Mouse (Mus musculus) adrenal gland, postnatal 25 days (tissue): ENCODE data around the gene Mul1. TPM values are rescaled to one million over a fixed set of nuclear protein-coding genes. Genes with fewer than 3 reads are reported as not detected.

Experiments
- DNase-seq: peaks from one replicate; pipeline ENCODE4 v3.0.0; 2021; ENCODE audit warnings: mixed read lengths
- total RNA-seq: library from RNA; stranded (reverse); gene quantifications from 2 replicates; pipeline ENCODE4 v1.2.3, GENCODE M21; 2021

The Mul1 gene
- total RNA-seq, 1 experiment from 2014 or later, result 50.4 TPM

- no peak for DNase-seq
These were observed 5.6 kb downstream of the Mul1 start for GRCm38 (mm10) chr4:138440062-138440461.

DNA sequence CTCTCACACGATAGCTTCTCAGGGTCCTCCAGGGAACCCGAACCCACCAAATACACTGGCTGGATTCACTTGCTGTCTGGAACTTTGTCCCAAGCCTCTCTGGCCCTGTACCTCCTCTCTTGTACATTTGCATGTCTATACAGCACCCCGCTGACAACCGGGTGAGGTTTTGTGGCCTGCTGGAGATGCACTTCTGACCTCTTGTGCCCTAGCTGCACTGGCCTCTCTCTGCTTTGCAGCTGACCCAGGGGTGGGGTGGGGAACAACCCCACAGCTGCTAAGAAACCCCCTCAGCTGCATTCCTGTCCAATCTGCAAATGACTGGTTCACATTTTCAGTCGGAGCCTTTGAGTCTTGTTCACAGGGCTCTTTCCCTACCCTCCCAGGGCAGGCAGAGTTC, 10.5 kb downstream of the Mul1 start:
- DNase-seq, result no peak

- no peak for DNase-seq
These were observed 12.5 kb downstream of the Mul1 start for GRCm38 (mm10) chr4:138446981-138447380.

DNA sequence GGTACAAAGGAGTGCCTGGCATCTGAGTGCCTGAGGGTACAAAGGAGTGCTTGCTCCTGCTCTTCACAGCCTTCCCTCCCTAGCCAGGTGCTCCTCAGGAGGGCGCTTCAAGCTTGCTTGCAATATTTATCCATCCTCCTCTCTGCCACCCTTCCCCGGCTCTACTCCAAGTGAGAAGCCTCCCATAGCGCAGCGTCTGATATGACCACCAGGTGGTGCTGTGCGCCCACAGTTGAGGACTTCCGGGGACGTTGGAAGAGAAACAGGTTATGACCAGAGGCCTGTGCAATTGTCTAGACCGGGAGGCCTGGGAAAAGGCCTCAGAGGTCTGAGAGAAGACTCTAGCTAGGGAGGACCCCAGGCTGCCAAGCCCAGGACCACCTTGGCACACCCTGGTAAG, 12.9 kb downstream of the Mul1 start:
- DNase-seq, result peak; percentile 90

GRCm38 (mm10) chr4:138447827-138448602, 13.5 kb downstream of the Mul1 start:
- DNase-seq, result no peak

DNA sequence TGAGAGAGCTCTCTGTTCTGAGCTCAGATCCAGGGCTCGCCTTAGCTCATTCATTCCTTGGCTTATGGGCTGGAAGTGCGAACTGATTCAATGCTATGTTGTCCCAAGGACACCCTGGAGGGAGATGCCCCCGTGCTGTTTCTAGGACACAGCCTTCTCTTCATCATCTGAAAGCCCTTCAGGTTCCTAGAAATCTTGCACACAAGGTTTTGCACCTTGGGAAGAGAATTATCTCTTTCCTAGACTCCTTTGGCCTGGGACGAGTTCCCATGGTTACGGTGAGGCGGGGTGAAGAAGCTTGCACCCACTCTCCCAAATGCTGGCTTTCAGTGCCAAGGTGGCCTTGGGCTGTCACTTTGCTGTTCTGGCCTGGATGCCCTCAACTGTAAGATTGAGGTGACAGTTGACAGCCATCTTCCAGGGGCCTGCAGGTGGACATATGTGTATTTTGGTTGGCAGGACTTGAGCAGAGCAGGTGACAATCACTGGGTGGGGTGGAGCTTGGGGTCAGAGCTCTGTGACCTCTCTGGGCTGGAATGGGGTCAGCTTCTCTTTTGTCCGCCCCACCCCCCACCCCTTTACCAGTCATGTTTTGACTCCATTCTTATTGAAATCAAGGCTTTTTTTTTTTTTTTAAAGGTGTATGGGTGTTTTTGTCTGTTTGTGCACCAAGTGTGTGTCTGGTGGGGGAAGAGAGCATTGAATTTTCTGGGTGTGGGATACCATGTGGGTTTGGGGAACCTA, 14.6 kb downstream of the Mul1 start:
- no peak for DNase-seq

DNA sequence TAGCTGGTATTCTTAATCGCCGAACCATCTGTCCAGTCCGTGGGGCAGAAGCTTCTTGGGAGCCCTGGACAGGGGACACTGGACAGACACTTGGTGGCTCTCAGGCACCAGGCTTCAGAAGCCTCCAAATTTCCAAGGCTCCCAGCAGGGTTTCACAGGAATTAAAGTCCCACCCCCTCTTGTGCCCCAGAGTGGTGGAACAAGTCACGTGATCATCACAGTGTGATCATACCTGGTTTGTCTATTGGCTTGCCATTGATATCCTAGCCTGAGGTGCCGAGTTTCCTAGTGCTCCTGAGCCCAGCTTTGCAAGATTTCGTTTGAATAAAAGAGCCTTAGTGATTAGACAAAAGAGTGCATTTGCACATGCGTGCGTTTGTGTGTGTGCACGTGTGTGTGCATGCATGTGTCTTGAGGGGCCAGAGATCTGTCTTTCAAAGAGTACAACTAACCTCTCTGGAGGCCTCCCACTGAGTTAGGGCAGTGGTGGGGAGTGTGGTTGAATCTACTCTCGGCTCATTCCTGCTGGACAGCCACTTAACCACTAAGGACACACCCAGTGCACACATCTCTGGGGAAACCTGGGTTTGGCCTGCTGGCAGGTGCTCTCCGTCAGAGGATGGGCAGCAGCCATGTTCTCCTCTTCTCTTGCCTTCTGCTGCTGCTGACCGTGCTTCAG, 15.3 kb downstream of the Mul1 start:
- DNase-seq, result no peak

DNA sequence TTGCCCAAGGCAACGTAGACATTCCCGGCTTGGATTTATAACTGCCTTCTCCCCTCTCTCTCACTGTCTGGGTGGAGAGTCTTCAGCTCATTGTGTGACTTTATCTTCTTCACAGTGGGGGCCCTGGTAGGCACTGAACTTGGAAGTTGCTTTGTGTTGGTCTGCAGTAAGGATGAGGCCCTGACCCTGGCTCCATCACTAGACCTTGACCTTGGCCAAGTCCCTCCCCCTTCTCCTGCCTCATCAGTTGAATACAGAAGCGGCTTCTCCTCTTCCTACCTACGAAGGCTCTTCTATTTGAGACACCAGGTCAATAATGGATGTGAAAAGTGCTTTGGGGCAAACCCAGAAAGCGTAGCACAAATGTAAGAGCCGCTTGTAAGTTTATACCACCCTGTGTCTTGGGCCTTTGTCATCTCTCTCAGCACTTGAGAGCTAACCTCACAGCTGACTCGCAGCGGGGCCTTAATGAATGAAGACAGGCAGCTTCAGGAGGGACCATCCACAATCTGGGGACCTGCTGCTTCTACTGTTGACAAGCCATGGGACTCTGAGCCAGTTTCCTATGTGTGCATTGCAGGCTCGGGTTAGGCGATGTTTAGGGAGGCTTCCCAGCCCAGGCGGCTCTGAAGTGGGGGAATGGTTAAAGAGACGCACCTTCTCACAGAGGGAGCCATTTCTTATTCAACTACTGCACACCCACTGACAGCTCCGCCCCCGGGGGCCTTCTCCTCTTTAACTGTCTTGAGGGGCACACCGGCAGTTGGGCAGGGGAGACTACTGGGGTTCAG, 18.0 kb downstream of the Mul1 start:
- no peak for DNase-seq

DNA sequence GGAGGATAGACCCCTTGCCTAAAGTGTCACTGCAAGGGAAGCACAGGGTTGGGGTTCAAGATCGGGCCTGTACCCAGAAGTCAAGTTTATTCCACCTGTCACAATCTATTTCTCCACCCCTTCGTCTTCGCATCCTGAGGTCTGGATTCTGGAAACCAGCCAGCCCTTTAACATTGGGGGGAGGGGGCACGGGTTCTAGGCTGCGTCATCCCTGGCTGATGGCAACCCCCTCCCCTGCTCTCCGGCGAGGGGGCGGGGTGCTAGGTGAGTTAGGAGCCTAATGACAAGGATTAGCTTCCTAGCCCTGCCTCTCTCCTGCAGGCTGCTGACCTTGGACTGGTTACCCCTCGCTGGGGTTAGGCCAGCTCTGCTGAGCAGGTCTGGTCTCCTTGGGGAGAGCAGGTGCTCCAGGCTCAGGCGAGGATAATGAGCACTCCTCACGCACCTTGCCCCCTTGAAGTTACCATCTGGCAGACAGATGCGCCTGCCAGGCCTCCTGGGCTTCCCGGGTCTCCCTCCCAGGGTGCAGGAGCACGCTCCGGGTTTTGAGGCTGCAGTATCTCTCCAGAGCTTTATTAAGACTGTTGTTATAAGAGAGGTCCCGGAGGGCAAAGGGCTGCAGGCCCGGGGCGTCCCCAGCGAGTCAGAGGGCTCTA, 18.8 kb downstream of the Mul1 start:
- no peak for DNase-seq

- DNase-seq, result peak; percentile 89
These were observed 19.5 kb downstream of the Mul1 start, which contains the start of gene Camk2n1 for GRCm38 (mm10) chr4:138453753-138454570. TSS of gene Camk2n1 (plus strand) at chr4:138454314.

DNA sequence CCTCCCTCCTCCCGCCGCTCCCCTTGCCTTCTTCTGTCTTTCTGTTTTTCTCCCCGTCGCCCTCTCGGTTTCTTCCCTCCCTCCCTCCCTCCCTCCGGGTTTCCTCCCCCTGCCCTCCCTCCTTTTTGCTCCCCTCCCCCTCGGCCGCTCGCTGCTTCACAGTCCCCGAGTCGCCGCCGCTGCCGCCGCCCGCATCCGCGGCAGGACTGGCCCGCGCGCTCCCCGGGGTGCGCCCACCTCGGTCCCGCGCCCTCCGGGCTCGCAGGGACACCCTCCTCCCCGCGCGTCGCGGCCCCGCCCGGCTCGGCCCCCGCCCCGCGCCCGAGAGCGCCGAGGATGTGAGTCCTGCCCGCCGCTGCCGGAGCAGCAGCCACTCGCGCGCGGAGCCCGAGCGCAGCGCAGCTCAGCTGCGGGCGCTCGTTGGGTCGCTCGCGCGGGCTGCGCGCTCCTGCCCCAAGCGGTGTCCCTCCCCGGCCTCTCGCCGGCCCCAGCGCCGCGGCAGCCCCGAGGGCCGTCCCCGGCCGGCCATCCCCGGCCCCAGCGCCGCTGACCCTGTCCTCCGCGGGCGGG, 20.2 kb downstream of the Mul1 start:
- peak; percentile 76 for DNase-seq

GRCm38 (mm10) chr4:138455141-138455955, 20.9 kb downstream of the Mul1 start:
- DNase-seq, result peak; percentile 45

GRCm38 (mm10) chr4:138455956-138456341, 21.5 kb downstream of the Mul1 start:
- DNase-seq, result peak; percentile 35

- no peak for DNase-seq
These were observed 22.1 kb downstream of the Mul1 start for GRCm38 (mm10) chr4:138456536-138456935.

DNA sequence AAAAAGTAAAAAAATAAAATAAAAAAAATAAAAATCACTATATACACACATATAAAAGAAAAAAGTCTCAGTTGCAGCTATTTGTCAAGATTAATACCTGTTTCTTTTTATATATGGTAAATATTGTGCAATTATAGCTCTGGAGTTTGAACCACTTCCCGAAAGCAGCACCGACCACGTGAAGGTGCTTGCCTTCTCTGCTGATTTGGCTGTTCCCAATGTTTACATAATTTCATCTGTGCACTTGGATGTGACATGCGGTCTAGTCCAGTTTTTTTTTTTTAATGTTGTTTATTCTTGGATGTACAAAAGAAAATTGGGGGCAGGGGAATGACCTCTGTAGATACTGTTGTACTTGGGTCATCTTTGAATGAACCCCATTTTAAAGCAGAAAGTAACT, 22.6 kb downstream of the Mul1 start:
- no peak for DNase-seq

GRCm38 (mm10) chr4:138458171-138458570, 23.7 kb downstream of the Mul1 start:
- no peak for DNase-seq

DNA sequence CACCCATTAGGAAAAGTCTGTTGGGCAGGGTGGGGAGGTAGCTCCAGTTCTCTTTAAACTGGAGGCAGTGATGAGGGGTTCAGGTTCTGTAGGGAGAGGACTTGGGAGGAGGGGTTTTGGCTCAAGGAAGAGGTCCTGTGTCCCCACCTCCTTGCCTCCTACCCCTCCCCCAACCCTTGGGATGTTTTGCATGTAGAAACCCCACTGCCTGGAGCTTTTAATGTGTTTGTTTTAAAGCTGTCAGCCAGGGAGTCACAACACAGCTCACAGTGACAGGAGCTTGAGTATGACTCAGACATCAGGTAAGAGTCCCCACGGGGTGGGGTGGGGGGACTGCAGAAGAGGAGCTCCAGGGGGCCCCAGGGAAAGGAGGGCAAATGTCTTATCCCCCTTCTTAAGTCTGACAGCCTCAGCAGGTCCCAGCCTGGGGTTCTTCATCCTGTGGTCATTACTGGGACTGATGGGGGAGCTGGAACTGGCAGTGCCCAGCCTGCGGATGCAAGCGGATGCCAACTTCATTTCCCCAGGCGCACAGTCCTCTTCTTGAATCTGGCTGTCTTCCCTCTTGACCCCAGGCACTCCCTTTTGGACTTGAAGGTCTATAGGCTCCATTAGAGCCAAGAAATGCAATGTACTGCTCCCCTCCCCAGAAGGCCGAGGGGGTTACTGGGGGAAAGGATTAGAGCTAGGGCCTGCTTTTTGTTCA, 24.4 kb downstream of the Mul1 start:
- DNase-seq, result no peak

GRCm38 (mm10) chr4:138459775-138460174, 25.3 kb downstream of the Mul1 start:
- no peak for DNase-seq

GRCm38 (mm10) chr4:138460910-138461309, 26.4 kb downstream of the Mul1 start:
- DNase-seq, result no peak
